Mouse (Mus musculus) liver, embryonic 11.5 days (tissue): ENCODE measurements around the gene Cdrt4. TPM values are rescaled to one million over a fixed set of nuclear protein-coding genes. Genes with fewer than 3 reads are reported as not detected.

Source experiments
- ATAC-seq: fragments of 200-750 bp; cut with Nextera tagmentation; replicated peaks from 2 replicates; pipeline ENCODE4 v1.8.0; 2017; ENCODE audit warnings: moderate number of reproducible peaks, mild to moderate bottlenecking, moderate TSS enrichment, moderate library complexity; ENCODE audit not compliant: low FRiP score
- DNase-seq: peaks from one replicate; pipeline ENCODE4 v3.0.0-alpha.2; 2017; ENCODE audit warnings: low spot score
- H3K27ac ChIP-seq: fragments of 300-500 bp; sonication (generic); 2 replicates; pipeline ENCODE4 v1.5.1; 2014; ENCODE audit warnings: mild to moderate bottlenecking, low read depth, low read length, control low read depth
- H3K27me3 ChIP-seq: fragments of 300-500 bp; sonication (generic); replicated peaks from 2 replicates; pipeline ENCODE4 v1.6.1; 2014; ENCODE audit warnings: low read length, mixed read lengths; ENCODE audit not compliant: control insufficient read depth, insufficient read depth
- H3K36me3 ChIP-seq: fragments of 300-500 bp; sonication (generic); 2 replicates; pipeline ENCODE4 v1.6.1; 2014; ENCODE audit warnings: mild to moderate bottlenecking, low read length, moderate library complexity, mixed read lengths; ENCODE audit not compliant: control insufficient read depth, insufficient read depth
- H3K4me1 ChIP-seq: fragments of 300-500 bp; sonication (generic); replicated peaks from 2 replicates; pipeline ENCODE4 v1.6.1; 2014; ENCODE audit warnings: low read length, mixed read lengths; ENCODE audit not compliant: control insufficient read depth, insufficient read depth
- H3K4me2 ChIP-seq: fragments of 300-500 bp; sonication (generic); 2 replicates; pipeline ENCODE4 v1.6.1; 2014; ENCODE audit warnings: mild to moderate bottlenecking, control low read depth, moderate library complexity
- H3K4me3 ChIP-seq: fragments of 300-500 bp; sonication (generic); 2 replicates; pipeline ENCODE4 v1.5.1; 2014; ENCODE audit warnings: low read depth, low read length, control low read depth
- H3K9ac ChIP-seq: fragments of 300-500 bp; sonication (generic); 2 replicates; pipeline ENCODE4 v1.6.1; 2014; ENCODE audit warnings: low read depth, low read length, control low read depth
- H3K9me3 ChIP-seq: fragments of 300-500 bp; sonication (generic); 2 replicates; pipeline ENCODE4 v1.6.1; 2016; ENCODE audit warnings: low read length, inconsistent platforms, mixed read lengths; ENCODE audit not compliant: control insufficient read depth
- WGBS: fragments of 180-500 bp; shearing (Covaris S2); extraction: QIAGEN DNeasy Blood & Tissue Kit; methylation state at CpG from one replicate; pipeline ENCODE4 v1.1.7; 2014; 5-methylcytosine and 5-hydroxymethylcytosine counted together
- polyA plus RNA-seq: library from polyadenylated mRNA; unstranded; fragments of >200 nt; fragmentation: Nextera tagmentation; extraction: Ambion mirVana; gene quantifications from 2 replicates; pipeline ENCODE4 v1.2.1, GENCODE M21; 2014

Gene Cdrt4
- polyA plus RNA-seq, 1 experiment from 2014 or later: not detected

DNA sequence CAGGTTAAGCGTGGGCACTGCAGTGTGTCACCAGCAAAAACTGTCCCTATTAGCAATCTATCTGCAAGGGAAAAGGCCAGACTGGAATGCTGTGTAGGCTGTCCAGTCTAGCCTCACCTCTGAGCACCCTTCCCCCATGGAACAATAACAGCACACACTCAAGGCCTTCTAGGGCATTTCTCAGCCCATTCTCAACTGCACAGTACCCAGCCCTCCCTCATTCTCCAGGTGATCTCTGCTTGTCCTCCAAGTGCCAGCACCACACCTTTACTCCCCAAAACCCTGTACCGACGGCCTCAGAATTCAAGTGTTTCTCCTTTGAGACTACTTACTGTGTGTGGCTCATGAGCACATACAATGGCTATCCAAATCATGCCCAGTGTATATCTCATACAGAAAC, 77.1 kb downstream of the Cdrt4 start:
- Histone ChIP-seq H3K27me3 (no peaks in the 10 kb centered on the region), H3K4me3 (no peak overlapping the region), H3K4me1 (no peaks in the 10 kb centered on the region; the same call in 1 of the 2 replicates), H3K27ac (no peak overlapping the region), H3K36me3 (no peaks in the 10 kb centered on the region), H3K4me2 (no peak overlapping the region), H3K9ac (no peak overlapping the region), H3K9me3 (no peaks in the 10 kb centered on the region)
- ATAC-seq (no peak), DNase-seq (no peak)
- WGBS: 82% methylated on average over 3 of the region's 3 CpGs

DNA sequence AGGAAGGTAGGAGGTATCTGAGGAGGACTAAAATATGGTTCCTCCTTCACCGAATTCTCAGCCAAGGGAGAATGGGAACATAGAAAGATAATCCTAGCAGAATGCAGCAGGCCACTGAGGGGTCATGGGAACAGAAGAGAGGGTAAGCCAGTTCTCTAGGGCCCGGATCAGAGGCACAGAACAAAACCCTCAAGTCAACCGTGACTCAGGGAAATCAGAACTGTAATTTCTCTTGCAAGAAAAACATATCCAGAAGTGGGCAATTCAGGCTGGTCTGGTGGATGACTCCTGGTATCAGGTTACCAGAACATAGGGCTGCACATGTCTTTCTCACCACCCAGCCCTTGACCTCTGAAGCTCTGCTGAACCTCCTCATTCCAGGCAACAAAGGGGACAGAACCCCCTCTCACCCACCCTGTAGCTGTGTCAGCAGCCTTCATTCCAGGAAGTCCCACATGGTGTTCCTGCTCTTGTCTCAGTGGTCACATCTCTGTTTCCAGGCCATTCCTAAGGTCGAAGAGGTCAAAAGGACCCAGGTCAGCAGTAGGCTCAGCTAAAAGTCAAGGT, 78.2 kb downstream of the Cdrt4 start:
- Histone ChIP-seq H3K9me3 (no peaks in the 10 kb centered on the region), H3K9ac (no peak overlapping the region), H3K4me1 (no peaks in the 10 kb centered on the region; the same call in 1 of the 2 replicates), H3K27ac (no peak overlapping the region), H3K36me3 (no peaks in the 10 kb centered on the region), H3K4me3 (no peak overlapping the region), H3K27me3 (no peaks in the 10 kb centered on the region), H3K4me2 (no peak overlapping the region)
- WGBS: 58% methylated on average over 4 of the region's 4 CpGs
- DNase-seq: no peak
- ATAC-seq: no peak

DNA sequence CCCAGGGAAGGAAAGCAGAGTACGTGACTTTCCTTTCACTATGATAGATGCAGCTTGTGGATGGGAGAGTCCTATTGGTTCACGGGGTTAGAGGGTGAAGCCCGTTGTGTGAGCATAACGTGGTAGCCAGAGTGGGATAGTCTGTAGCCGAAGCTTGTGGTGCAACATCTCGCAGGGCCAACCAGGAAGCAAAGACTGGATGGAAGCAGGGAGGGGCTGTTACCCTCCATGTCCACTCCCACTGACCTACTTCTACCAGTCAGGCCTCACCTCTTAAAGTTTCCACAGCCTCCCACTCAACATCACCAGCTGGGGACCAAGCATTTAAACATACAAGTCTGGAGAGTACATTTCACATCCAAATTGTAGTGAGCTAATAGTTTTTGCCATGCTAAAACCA, 78.7 kb downstream of the Cdrt4 start:
- H3K4me1 ChIP-seq: no peaks in the 10 kb centered on the region; the same call in 1 of the 2 replicates
- DNase-seq: no peak
- 76% methylated on average over 6 of the region's 6 CpGs for WGBS
- ATAC-seq: no peak
- no peak overlapping the region for H3K9ac ChIP-seq
- H3K9me3 ChIP-seq: no peaks in the 10 kb centered on the region
- no peaks in the 10 kb centered on the region for H3K36me3 ChIP-seq
- no peak overlapping the region for H3K4me2 ChIP-seq
- no peaks in the 10 kb centered on the region for H3K27me3 ChIP-seq
- no peak overlapping the region for H3K27ac ChIP-seq
- H3K4me3 ChIP-seq: no peak overlapping the region

DNA sequence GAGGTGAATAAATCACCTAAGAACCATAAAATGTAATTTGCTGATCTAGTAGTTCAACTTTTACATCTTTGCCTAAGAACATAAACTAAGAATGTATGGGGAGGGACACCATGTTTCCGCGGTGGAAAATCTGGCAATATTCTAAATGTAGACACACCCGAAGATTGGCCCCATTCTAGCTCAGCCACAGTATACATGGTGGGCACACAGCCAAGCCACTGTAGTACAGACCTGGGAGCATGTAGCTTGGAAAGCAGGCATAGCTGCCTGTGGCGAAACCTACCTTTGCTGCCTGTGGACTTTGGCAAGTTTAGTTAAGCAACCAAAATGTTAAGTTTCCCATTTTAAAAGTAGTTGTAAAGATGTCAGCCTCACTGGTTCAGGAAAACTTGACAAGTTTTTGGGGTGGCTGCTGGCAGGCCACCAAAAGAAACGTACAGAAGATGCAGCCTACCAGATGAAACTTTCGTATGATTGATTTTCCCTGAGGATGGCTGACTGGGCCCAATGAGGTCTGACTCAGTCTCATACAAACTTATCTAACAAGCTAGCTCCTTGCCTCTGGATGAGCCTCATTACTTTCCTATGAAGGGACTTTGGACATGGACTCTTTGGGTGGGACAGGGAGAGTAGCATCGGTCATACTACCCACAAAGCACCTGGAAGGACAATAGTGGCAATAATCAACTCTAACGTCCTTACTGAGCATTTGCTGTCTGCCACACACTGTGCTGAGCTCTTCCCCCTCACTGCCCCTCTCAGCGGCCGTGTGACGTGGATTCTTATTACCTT, 84.6 kb downstream of the Cdrt4 start:
- DNase-seq: no peak
- no peaks in the 10 kb centered on the region for H3K9me3 ChIP-seq
- H3K4me2 ChIP-seq: no peak overlapping the region
- no peak overlapping the region for H3K9ac ChIP-seq
- H3K27ac ChIP-seq: no peak overlapping the region
- H3K4me1 ChIP-seq: no peaks in the 10 kb centered on the region
- no peak overlapping the region for H3K4me3 ChIP-seq
- H3K27me3 ChIP-seq: no peaks in the 10 kb centered on the region
- no peaks in the 10 kb centered on the region for H3K36me3 ChIP-seq
- 69% methylated on average over 11 of the region's 11 CpGs for WGBS
- no peak for ATAC-seq

DNA sequence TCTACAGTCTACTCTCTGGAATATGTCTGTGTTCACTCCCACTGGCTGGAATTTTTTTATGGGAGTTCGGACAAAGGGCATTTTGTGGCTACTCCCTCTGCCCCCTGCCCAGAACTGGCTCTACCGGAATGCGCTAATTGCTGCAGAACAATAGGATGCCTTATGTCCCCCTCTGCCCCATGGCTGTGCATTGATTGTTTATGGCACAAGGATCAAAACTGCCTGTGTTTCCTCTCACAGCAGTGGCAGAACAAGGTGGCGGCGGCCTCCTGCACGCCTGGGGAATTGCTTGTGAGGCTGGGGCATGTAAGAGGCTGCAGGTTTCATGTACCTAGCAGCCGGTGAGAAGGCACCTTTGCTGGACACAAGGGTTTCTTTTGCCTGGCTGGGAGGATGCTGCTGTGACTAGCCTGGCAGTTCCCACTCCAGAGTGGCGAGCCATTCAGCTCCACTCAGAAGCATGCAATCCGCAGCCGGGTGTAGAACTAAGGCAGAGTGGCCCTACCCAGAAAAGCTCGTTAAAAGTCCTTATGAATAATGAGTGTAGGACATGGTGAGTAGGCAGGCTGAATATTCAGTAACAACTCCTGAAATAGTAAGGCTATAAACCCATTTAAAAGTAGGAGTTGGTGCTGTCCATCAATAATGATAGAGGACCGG, 89.1 kb downstream of the Cdrt4 start:
- H3K9me3 ChIP-seq: no peaks in the 10 kb centered on the region
- H3K36me3 ChIP-seq: no peaks in the 10 kb centered on the region
- no peak overlapping the region for H3K4me3 ChIP-seq
- H3K4me2 ChIP-seq: no peak overlapping the region
- WGBS: 69% methylated on average over 12 of the region's 12 CpGs
- H3K4me1 ChIP-seq: no peaks in the 10 kb centered on the region
- no peak overlapping the region for H3K9ac ChIP-seq
- DNase-seq (no peak), ATAC-seq (no peak)
- H3K27ac ChIP-seq: no peak overlapping the region
- no peaks in the 10 kb centered on the region for H3K27me3 ChIP-seq

Other genes with a start within 250 kb of the Cdrt4 start
- gene Zfp287, start 219.3 kb upstream of the Cdrt4 start, polyA plus RNA-seq: 2.6 TPM in 2 replicates
- not detected in 2 replicates for gene Gm10428, start 198.1 kb upstream of the Cdrt4 start, polyA plus RNA-seq
- gene Zfp286, start 161.7 kb upstream of the Cdrt4 start, polyA plus RNA-seq: 8.3 and 8.6 TPM in 2 replicates
- 2.2 and 3.1 TPM in 2 replicates for gene Trim16, start 131.0 kb upstream of the Cdrt4 start, polyA plus RNA-seq
- 0.10 and 0.15 TPM in 2 replicates for gene Fbxw10, start 104.1 kb upstream of the Cdrt4 start, polyA plus RNA-seq
- 49.1 and 53.7 TPM in 2 replicates for gene Tvp23b, start 71.7 kb upstream of the Cdrt4 start, polyA plus RNA-seq
- not detected in 2 replicates for gene Tekt3, start 110.5 kb downstream of the Cdrt4 start, polyA plus RNA-seq
- gene Pmp22, start 177.8 kb downstream of the Cdrt4 start, polyA plus RNA-seq: 74.0 and 80.1 TPM in 2 replicates